Mouse (Mus musculus) activated CD4-positive, CD25-positive, alpha-beta regulatory T cell, adult 4 months (primary cell): ENCODE measurements around the gene Rhox2g. TPM values are rescaled to one million over a fixed set of nuclear protein-coding genes. Genes with fewer than 3 reads are reported as not detected.
"Not testable (repeated sequence)": the region's sequence is repeated elsewhere in the genome, so short reads cannot be mapped to it uniquely, and the experiment has no call there.

ENCODE experiments used
- ATAC-seq: one replicate; pipeline ENCODE4 v1.8.0; 2017
- polyA plus RNA-seq, 2 experiments: library from polyadenylated mRNA; unstranded; fragments of 100-300 nt; shearing (Covaris generic); gene quantifications; one replicate each; pipeline ENCODE4 v1.2.1; 2017

Rhox2g gene
- not detected for polyA plus RNA-seq

GRCm38 (mm10) chrX:37643370-37643769 lies at the start of gene Rhox2g:
TSS of gene Rhox2g (minus strand) at chrX:37643470.
- ATAC-seq: not testable (repeated sequence)

- ATAC-seq: no peak
These were observed 49.0 kb upstream of the Rhox2g start for GRCm38 (mm10) chrX:37692261-37692660.

- ATAC-seq: no peak
These were observed 39.9 kb upstream of the Rhox2g start for GRCm38 (mm10) chrX:37683031-37683715.

- not testable (repeated sequence) for ATAC-seq
These were observed 29.9 kb upstream of the Rhox2g start, which contains the start of gene Rhox2h for GRCm38 (mm10) chrX:37673177-37673576. TSS of gene Rhox2h (minus strand) at chrX:37673277.

GRCm38 (mm10) chrX:37668664-37669063 lies 25.4 kb upstream of the Rhox2g start, which contains the start of gene Rhox3h:
TSS of gene Rhox3h (minus strand) at chrX:37668764.
- not testable (repeated sequence) for ATAC-seq

GRCm38 (mm10) chrX:37651227-37651626 lies 8.0 kb upstream of the Rhox2g start, which contains the start of gene Rhox4g:
TSS of gene Rhox4g (minus strand) at chrX:37651327.
- ATAC-seq: not testable (repeated sequence)

- not testable (repeated sequence) for ATAC-seq
These were observed 14.8 kb downstream of the Rhox2g start, which contains the start of gene Rhox3g for GRCm38 (mm10) chrX:37628512-37628911. TSS of gene Rhox3g (minus strand) at chrX:37628612.

- not testable (repeated sequence) for ATAC-seq
These were observed 35.7 kb downstream of the Rhox2g start, which contains the start of gene Rhox4f for GRCm38 (mm10) chrX:37607604-37608003. TSS of gene Rhox4f (minus strand) at chrX:37607704.

Other genes starting within 250 kb of the Rhox2g start
- not detected for gene Rhox2b, start 231.4 kb downstream of the Rhox2g start, polyA plus RNA-seq
- gene Rhox4b, start 211.0 kb downstream of the Rhox2g start, polyA plus RNA-seq: under 1 TPM in 1 of 2 experiments, not detected in 1; 0.33 TPM
- not detected for gene Rhox2c, start 189.8 kb downstream of the Rhox2g start, polyA plus RNA-seq
- not detected for gene Rhox3c, start 184.9 kb downstream of the Rhox2g start, polyA plus RNA-seq
- not detected for gene Rhox4c, start 163.1 kb downstream of the Rhox2g start, polyA plus RNA-seq
- gene Rhox2d, start 150.0 kb downstream of the Rhox2g start, polyA plus RNA-seq: not detected
- gene Rhox4d, start 129.1 kb downstream of the Rhox2g start, polyA plus RNA-seq: under 1 TPM in 1 of 2 experiments, not detected in 1; 0.27 TPM
- not detected for gene Rhox2e, start 113.0 kb downstream of the Rhox2g start, polyA plus RNA-seq
- not detected for gene Rhox3e, start 101.5 kb downstream of the Rhox2g start, polyA plus RNA-seq
- not detected for gene Rhox4e, start 86.1 kb downstream of the Rhox2g start, polyA plus RNA-seq
- gene Rhox2f, start 72.1 kb downstream of the Rhox2g start, polyA plus RNA-seq: not detected
- not detected for gene Rhox3f, start 62.5 kb downstream of the Rhox2g start, polyA plus RNA-seq
- gene Rhox4f, start 35.8 kb downstream of the Rhox2g start, polyA plus RNA-seq: under 1 TPM in 1 of 2 experiments, not detected in 1; 0.45 TPM
- not detected for gene Rhox3g, start 14.9 kb downstream of the Rhox2g start, polyA plus RNA-seq
- not detected for gene Rhox4g, start 7.9 kb upstream of the Rhox2g start, polyA plus RNA-seq
- gene Rhox3h, start 25.3 kb upstream of the Rhox2g start, polyA plus RNA-seq: not detected
- gene Rhox2h, start 29.8 kb upstream of the Rhox2g start, polyA plus RNA-seq: not detected
- not detected for gene Rhox5, start 161.4 kb upstream of the Rhox2g start, polyA plus RNA-seq
- not detected for gene Rhox6, start 183.4 kb upstream of the Rhox2g start, polyA plus RNA-seq
- gene Rhox7a, start 188.2 kb upstream of the Rhox2g start, polyA plus RNA-seq: not detected
- gene Rhox8, start 235.5 kb upstream of the Rhox2g start, polyA plus RNA-seq: under 1 TPM in 1 of 2 experiments, not detected in 1; 0.46 TPM